Mouse (Mus musculus): Measurements from ENCODE around the gene Hs3st6.

The Hs3st6 gene

GRCm38 (mm10) chr17:24766266-24766875 lies 13.6 kb downstream of the Hs3st6 start:
- no peak for DNase-seq (ENCODE audit: low spot score)

- no peak for DNase-seq (ENCODE audit: low spot score)
These were observed 16.4 kb downstream of the Hs3st6 start for GRCm38 (mm10) chr17:24769146-24769545.

GRCm38 (mm10) chr17:24773241-24773640 lies 20.5 kb downstream of the Hs3st6 start:
- DNase-seq (ENCODE audit: low spot score) = no peak

- DNase-seq (ENCODE audit: low spot score) = no peak
These were observed 22.4 kb downstream of the Hs3st6 start for GRCm38 (mm10) chr17:24775173-24775572.

GRCm38 (mm10) chr17:24777073-24777472 lies 24.3 kb downstream of the Hs3st6 start:
- no peak for DNase-seq (ENCODE audit: low spot score)

- DNase-seq (ENCODE audit: low spot score) = no peak
These were observed 28.0 kb downstream of the Hs3st6 start for GRCm38 (mm10) chr17:24780821-24781220.

- DNase-seq (ENCODE audit: low spot score) = no peak
These were observed 39.4 kb downstream of the Hs3st6 start for GRCm38 (mm10) chr17:24792190-24792589.

GRCm38 (mm10) chr17:24794791-24795190 lies 42.0 kb downstream of the Hs3st6 start:
- DNase-seq (ENCODE audit: low spot score) = no peak

GRCm38 (mm10) chr17:24796969-24797368 lies 44.2 kb downstream of the Hs3st6 start:
- no peak for DNase-seq (ENCODE audit: low spot score)

- DNase-seq (ENCODE audit: low spot score) = no peak
These were observed 45.4 kb downstream of the Hs3st6 start for GRCm38 (mm10) chr17:24798229-24798628.

- DNase-seq (ENCODE audit: low spot score) = no peak
These were observed 46.7 kb downstream of the Hs3st6 start for GRCm38 (mm10) chr17:24799476-24799875.

GRCm38 (mm10) chr17:24800524-24800923 lies 47.7 kb downstream of the Hs3st6 start:
- no peak for DNase-seq (ENCODE audit: low spot score)

GRCm38 (mm10) chr17:24803952-24804951 lies 51.5 kb downstream of the Hs3st6 start, which contains the start of gene Meiob:
Meiob (plus strand) TSS chr17:24804289.
- peak; percentile 92 for DNase-seq (ENCODE audit: low spot score)
